Mouse (Mus musculus) fibroblast of lung, adult 2 months (primary cell): ENCODE measurements around the gene Fndc3a.

ENCODE experiments used
- DNase-seq: peaks from one replicate; pipeline ENCODE4 v3.0.0-alpha.2; 2011; ENCODE audit warnings: low read depth

The Fndc3a gene

DNA sequence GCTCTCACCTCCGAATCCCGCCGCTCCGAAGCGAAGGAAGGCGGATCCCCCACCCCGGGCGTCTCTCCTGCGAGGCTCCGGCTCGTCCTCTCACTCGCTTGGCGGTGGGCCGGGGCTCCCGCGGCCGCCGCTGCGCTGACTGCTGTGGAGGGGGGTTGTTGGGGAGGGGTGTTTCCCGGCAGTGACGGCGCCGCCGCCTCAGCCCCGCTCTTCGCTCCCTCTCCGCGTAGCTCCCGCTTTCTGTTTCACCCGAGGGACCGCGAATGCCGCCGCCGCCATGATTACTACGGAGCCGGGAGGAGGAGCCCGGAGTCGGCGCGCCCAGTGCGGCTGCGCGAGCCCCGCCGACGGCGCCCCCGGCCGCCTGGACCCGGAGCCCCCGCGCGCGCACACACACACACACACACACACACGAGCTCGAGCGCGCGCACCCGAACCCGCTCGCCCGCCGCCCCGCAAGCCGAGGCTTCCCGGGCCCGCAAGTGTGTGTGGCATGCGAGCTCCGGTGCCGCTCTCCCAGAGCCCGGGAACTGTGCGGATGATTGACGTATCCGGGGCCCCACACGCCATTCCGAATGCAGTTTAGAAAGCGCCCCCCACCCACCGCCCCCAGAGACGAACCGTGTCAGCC lies at the start of gene Fndc3a:
TSS of gene Fndc3a (minus strand) at position 294 of the 631 bp plus-strand sequence.
- DNase-seq: no peak

DNA sequence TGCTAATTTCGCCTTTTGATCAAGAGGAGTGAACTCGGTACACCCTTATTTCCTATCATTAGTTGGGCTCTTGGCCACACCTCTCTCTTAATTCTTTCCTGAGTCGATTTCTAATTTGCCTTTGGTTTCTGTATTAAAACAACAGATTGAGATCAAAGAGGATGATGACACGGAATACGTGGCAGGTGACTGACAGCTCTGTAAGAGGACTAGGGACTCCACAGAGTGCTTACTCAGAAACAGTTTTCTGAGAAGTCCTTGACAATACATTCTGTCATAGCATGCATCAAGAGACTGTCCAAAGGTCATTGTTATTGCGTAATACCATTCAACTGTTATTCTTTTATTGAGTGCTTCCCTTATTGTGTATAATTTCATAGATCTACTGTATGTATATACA lies 43.1 kb upstream of the Fndc3a start:
- DNase-seq: no peak

DNA sequence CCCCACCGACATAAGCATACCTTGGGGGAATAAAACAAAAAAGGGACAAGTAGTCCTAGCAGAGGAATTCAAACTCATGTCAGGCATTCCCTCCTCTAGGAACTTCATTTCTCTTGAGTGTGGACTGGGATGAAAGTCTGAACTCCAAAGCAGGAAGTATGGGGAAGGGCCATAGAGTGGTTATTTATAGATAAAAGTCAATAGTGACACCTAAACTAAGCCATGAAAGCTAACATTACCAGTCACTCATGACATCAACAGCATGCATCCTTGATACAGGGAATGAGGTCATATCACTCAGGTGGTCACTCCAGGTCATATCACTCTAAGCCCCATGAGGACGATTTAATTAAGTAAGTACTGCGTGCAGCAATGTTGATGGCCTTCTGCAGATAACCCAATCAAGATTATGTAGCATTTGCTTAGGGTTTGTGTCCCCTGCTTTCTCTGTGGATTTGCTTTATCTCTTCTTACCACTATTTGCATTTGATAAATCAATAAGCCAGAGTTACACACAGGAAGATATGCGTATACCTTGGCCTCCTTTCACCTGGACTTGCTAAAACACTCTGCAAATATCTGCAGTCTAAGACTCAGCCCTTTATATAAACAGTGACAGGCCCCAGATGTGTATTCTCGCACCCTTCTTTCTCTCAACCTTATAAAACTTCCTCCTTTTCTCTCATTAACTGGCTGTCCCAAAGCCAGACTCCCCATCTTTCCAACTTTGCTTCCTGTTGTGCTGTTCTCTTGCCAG lies 40.8 kb upstream of the Fndc3a start:
- no peak for DNase-seq

DNA sequence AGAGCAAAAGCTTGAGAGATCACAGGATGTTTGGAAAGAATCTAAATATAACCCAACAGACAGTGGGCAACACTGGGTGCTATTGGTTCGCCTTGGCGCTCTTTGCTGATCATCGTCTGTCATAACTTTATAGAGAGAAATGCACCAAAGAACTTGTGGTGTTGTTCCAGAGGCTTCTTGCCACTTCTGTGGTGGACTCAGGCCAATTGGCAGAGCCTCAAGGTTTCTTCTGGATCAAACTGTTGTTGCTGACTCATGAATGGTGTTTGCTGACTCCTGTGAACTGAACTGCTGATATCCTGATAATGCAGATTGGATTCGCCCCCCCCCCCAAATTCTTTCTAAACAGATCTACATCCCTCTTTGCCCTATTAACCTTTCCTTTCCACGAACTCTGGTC lies 38.5 kb upstream of the Fndc3a start:
- DNase-seq: no peak

DNA sequence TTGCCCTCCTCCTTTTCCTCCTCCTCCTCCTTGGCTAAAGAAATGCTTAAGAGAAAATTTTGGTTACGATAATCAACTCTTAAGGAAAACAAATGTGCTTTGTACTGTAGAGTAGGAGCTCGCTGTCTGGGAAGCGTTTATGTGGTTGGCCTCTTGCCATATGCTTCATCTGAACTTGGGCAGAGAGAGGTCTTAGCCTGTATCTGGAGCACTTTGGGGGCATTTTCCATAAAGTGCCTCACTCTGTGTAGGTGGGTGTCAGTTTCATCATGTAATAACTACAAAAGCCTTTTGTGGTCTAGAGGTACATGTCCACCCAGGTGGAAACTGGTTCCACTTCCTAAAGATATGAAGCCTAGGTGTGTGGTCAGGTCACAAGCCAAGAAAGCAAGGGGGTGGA lies 31.9 kb upstream of the Fndc3a start:
- no peak for DNase-seq

DNA sequence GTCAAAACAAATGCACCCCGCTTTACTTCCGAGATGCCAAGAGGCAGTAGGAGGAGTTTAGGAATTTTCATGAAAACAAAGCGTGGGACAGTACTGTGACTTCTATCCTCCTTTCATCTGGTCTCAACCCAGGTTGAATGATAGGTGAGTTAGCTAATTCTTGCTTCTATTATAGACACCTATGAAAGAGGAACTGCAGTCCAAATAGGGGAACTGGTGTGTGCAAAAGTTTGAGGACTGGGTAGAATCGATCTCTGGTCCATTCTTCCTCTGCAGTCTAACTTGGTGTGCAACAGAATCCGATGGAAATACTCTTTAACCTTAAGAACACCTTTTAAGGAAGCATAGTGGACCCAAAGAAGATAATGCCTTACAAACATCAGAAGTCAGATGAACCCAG lies 30.5 kb upstream of the Fndc3a start:
- DNase-seq: no peak

DNA sequence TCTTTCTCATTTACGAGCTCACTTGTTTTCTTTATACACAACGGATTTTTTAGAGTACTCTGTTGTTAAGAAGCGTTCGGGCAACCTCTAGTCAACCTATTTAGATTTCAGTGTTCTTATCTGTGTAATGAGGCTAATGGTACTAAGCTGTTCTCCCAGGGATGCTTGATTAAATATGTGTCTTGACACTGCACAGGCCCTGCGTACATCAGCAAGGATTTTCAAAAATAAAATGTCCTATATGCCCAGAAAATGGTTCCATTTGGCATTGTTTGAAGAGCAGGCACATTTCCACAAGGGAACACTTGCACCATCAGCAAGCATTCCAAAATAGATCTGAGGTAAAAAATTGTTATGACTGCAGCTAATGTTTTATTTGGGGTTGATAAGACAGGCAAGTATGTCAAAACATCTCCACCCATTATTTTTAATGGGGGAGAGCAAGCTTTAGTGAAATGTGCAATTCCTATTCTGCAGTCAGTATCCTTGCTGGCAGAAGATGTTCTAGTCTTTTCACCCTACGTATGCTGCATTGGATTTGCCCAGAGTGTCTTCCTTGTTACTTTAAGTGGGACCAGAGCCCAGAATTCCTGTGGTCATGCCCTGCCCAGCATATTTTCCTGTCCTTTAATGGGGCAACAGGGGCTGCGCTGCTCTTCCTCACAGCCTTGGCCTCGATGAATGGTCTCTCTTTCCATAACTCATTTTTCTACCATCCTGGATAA lies 29.8 kb upstream of the Fndc3a start:
- DNase-seq: no peak

DNA sequence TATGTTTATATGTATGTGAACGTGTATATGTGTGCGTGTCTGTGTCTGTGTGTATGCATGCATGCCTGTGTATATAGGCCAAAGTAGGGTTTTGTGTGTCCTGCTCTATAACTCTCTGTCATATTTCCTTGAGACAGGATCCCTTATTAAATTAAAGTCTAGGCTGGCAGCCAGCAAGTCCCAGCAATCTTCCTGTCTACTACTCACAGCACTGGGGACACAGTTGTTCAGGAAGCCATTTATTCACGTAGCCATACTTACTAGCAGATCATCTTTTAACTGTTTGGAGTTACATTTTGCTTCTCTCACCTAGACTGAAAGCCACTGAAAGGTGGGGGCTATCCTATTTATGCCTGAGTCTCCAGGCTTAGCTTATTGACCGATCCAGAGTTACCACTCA lies 29.0 kb upstream of the Fndc3a start:
- no peak for DNase-seq

DNA sequence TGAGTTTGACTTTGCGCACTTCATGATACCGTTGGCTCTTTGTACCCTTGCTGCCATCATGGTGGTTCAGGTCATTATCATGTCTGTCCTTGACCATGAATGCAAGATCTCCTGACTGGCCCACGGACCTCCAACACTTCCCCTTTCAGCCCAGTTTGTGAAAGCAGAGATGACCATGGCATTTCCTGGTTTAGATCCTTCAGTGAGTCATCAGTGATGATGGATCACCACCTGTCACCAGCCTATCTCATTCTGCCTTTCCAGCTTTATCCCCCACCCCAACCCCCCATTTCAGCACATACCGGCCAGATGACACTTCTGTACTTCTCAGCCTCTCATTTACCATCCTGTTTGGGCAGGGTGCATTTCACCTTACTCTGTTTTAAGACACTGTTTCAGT lies 28.4 kb upstream of the Fndc3a start:
- no peak for DNase-seq

DNA sequence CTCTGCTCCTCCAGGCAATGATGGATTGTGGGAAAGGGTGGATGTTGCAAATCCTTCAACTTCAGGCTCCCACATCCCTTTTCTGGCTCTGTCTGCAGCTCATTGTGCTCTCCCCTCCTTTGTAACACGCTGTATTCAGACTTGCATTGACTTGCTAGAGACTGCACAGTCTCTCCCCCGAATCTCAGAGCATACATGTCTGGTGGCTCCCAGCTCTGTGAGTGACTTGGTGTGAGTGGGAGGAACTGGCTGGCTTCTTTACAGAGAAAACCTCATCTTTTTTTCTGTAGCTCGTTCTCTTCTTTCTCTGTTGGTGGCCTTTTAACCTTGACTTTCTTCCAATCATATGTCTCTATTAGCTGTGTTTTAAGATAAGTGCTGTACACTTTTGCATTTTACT lies 16.1 kb upstream of the Fndc3a start:
- DNase-seq: no peak

DNA sequence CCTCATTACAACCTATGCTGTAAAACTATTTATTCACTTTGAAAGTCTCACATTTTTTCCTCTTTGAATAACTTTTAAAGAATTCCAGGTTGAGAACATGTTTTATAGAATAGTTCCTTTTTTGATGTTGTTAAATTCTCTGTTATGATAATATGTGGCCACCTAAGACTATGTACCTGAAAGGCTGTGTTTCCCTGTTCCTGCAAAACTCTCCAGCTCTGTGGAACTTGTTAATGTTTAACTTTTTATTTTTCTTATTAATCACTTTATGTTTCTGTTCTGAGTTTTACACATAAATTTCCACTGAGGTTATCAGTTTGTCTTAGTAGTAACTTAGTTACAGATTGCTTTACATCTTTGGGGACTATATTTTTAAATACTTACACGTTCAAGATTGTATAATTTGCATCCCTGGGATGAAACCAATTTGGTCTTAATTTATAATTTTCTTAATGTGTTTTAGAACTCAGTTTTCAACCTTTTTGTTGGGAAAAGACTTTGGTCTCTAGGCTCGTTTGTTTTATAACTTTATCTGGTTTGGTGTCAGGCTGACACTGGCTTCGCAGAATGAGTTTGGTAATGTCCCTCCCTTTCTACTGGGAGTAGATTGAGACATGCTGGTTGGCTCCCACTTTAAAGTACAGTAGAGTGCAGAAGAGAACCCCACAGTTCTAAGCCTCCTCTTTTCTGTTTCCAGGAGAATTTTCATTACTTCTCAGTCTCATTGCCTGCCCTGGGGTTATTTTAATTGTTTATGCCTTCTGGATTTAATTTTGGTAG lies 12.7 kb upstream of the Fndc3a start:
- no peak for DNase-seq

DNA sequence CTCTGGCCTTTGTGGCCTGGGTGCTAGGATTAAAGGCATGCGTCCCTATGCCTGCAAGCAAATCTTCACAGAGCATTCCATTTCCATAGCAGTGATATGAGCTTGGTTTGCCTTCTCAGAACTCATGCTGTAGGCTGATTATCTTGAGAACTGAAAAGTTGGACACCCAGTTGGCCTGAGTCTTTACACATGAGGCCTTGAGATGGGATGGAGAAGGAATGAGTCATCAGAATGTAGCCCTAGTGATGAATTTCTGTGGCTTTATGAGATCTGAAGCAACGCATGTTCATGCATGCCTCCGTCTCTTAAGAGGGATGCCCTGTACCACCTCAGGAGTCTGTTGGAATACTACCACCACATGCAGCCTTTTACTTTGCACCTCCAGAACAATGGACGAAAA lies 6.4 kb upstream of the Fndc3a start:
- DNase-seq: no peak

DNA sequence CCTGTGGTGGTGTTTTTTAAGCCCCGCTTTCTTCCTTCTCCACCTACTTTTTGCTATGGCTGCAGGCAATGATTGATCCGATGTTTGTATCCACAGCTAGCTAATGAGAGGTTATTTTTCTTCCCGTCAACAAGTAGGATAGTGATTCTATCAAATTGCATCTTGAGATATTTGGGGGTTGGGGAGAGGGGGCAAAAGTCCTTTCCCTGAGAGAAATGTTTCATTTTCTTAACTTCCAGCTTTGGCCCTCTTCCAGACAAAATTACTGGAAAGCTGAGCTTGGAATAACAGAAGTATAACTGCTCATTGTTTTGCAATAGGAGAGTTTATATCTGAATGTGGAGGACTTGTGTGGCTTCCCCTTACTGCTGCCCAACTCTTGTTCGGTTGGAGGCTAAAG lies 1.3 kb upstream of the Fndc3a start:
- DNase-seq: no peak

DNA sequence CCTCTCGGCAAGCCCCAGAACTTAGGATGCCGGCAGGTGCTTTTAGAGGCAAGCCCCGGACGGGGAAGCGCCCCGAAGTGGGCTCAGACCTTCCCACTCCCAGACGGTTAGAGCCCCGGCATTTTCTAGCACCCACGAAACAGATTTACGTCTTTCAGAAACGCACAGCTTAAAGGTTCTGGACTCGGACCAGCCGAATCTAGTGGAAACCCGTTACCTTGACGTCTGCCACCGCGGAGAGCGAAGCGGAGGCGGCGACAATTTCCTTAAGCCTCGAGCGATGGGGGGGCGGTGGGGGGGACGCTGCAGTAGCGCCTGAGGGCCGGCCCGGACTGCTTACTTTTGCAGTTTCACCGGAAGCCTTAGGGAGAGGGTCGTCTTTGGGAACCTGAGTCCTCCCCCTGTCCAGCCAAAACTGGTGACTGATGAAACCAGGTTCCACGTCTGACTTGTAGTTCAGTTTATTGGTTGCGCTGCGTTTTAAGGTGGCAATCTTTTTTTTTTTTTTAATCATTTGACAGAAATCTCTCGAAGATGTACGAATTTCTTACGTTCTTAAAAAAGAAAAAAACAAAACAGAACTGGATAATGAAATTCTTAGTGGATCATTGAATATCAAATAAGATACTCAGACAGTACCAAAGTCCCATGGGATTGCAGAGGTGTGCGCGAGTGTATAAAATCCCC lies 681 bp upstream of the Fndc3a start:
- no peak for DNase-seq

DNA sequence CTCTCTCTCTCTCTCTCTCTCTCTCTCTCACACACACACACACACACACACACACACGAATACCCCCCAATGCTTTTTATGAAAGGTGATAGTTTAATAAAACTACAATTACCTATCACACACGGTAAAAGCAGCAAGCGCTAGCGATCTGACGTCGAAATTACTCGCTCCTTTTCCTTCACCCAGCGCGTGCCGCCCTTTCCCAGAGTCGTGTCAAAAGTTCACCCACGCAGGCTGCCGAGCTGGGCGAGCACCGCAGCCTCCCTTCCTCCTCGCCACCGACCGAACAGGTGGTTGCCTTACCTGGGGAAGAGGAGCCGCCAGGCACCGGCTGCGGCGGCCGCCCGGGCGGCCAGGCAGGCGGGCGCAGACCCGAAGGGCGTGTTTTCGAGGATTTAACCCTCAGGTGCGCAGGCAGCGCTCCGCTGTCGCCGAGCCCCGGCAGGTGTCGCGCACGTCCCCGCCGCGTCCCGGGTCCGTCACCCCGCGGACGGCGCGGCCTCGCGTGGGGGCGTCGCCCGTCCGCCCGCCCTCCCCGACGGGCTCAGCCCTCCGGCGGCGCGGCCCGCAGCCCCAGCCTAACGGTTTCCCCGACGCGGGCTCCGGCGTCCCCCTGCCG lies 603 bp downstream of the Fndc3a start:
- DNase-seq: no peak

DNA sequence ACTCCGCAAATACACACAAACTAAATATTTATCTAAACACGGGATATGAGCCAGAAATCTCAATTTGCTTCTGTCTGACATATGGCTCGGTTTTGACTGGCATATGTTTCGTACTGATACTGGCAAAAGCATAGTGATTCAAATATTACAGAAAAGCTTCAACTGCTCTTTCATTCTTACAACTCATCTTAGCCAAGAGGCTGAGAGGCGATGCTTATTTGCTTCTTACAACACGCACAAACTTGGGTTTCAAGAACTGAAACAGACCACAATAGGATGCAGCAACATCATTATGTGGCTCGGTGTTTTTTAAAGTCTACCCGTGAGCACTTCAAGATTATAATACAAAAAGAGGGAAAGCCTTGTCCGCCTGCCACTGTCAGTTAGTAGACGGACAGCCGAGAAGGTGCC lies 1.2 kb downstream of the Fndc3a start:
- no peak for DNase-seq

DNA sequence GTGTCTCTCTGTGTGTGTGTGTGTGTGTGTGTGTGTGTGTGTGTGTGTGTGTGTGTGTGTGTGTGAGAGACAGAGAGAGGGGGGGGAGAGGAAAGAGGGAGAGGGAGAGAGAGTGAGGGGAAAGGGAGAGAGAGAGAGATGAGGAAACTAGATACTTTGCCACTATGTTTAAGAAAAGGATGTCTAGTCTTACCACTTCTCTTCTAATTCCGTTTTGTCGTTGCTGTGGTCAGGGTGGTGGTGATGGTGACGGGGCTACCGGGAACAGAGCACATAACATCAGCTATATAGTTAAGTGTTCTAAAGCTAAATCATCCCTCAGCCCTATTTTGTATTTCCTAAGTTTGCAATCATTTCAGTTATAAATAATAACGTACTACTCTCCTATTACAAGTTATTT lies 9.7 kb downstream of the Fndc3a start:
- no peak for DNase-seq

DNA sequence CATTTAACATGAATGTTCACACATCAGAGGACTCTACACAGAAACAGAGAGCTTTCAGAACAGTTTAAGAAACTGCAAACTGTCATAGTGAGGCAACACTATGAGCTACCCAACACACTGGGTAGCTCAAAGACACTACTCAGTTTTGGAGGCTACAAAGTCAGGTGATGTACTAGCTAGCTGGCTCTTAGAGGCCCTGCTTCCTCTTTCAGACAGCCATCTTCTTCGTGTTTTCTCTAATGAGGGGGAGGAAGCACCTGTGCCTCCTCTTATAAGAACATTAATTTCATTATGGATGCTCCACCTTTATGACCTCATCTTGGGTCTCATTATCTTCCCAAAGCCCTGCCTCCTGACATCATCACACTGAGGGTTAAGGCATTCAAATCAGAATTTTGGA lies 18.4 kb downstream of the Fndc3a start:
- no peak for DNase-seq

DNA sequence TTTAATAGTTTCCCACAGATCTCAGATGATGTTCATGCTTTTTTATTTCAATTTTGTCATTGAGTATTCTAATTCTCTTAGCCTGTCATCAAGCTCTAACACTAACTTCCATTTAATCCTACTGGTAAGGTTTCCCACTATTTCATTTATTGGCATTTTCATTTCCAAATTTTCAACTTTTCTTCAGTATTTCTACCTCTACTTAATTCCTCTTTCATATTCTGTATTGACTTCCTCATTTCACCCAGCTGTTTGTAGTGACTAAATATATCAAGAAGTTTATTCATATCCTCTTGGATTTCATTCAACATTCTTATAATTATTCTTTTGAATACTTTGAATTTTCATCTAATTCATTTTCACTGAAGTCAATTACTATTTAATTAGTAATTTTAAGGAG lies 20.3 kb downstream of the Fndc3a start:
- no peak for DNase-seq

DNA sequence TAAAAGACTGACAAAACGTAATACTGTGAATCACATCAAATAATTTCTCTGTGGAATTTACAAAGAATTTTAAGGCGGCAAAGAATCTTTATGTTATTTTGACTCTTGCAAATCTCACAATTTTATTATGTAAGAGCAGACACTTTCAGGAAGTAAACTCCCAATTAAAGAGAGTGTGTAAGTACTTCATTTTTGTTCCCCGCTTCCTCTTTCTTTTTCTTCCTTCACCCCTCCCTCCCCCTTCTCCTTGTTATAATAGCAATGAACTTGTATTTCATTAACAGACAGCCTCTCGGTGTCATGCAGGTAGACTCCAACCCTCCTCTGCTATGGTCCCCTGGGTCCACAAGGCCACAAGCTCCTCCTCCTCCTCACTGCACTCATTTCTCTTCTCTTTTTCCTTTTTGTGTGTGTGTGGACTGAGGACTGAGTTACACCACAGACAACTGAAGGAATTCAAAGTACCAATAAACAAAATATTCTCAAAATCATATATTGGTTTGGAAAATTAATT lies 24.9 kb downstream of the Fndc3a start:
- DNase-seq: no peak

DNA sequence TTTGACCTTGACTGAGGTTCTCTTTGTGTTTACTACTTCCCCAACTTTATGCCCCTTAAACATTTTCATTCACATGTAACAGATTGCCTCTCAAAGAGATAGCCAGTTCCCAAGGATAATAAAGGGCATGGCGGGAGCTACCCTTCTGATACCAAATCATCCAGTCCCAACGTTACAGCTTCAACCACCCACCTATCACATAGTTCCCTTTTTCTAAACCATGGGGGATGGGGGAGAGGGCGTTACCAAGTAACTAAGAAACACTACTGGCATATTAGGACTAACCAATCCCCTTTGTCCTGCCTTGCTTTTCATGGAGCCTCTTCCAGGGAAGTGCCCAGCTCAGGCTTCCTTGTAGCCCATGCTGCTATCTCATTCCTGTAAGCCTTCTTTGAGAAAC lies 32.6 kb downstream of the Fndc3a start:
- DNase-seq: no peak
